Mouse (Mus musculus): ENCODE data around the gene Olfr659.

Gene Olfr659

GRCm38 (mm10) chr7:104666453-104666852 is at the start of gene Olfr659:
Gene Olfr659 (plus strand): TSS chr7:104666753.
- no peak for DNase-seq

GRCm38 (mm10) chr7:104624494-104624893 is 42.1 kb upstream of the Olfr659 start, which contains the start of gene Olfr657:
Gene Olfr657 (plus strand): TSS chr7:104624794.
- DNase-seq, result no peak

- peak; percentile 23 to 37 for DNase-seq
These were observed 19.6 kb upstream of the Olfr659 start, which contains the start of gene Olfr658 for GRCm38 (mm10) chr7:104646841-104647482. Gene Olfr658 (minus strand): TSS chr7:104647305.

- DNase-seq, result no peak
These were observed 19.6 kb downstream of the Olfr659 start, which contains the start of gene Olfr661 for GRCm38 (mm10) chr7:104686201-104686600. Gene Olfr661 (plus strand): TSS chr7:104686501.

Measured in lung, postnatal 4 days (tissue).